8 mouse cellular contexts compared by ENCODE assay signal in genomic region chr2:109890068-109890467, GRCm38 (mm10). TPM values are rescaled to one million over a fixed set of nuclear protein-coding genes. Genes with fewer than 3 reads are reported as not detected.
A peak's percentile ranks its signal among the peaks of the same experiment; 100 is the strongest.
DNase-seq lines count a peak whose midpoint lies in the region; ATAC-seq lines count a peak whose summit lies in the region.

No protein-coding gene starts in this region.

- no peak for ATAC-seq in cerebellum, adult (ENCODE audit: insufficient number of reproducible peaks, low FRiP score, low TSS enrichment)
- ATAC-seq in embryonic facial prominence, embryonic 14.5 days (ENCODE audit: low read depth) = no peak
- no peak for ATAC-seq in limb, embryonic 15.5 days (ENCODE audit: insufficient number of reproducible peaks, low FRiP score, low TSS enrichment, low read depth)
- ATAC-seq in stomach, embryonic 15.5 days (ENCODE audit: insufficient read depth, low FRiP score, low read depth) = no peak

- H3K27me3 ChIP-seq in embryonic facial prominence, embryonic 14.5 days (replicated peaks; ENCODE audit: control insufficient read depth, insufficient read depth, low read length) = no peaks in the 10 kb centered on the region
- no peaks in the 10 kb centered on the region for H3K27me3 ChIP-seq in limb, embryonic 15.5 days
- no peaks in the 10 kb centered on the region for H3K27me3 ChIP-seq in stomach, embryonic 15.5 days (replicated peaks)

- DNase-seq in cerebellum, postnatal 14 days = peak; percentile 13 to 32
- DNase-seq in 3T3-L1 (ENCODE audit: low read depth, low spot score) = peak; percentile 59
- DNase-seq in embryonic facial prominence, embryonic 14.5 days (ENCODE audit: low spot score) = no peak
- no peak for DNase-seq in urinary bladder, postnatal 10 days (ENCODE audit: low spot score)
- DNase-seq in thymus, adult 18-20 months = no peak

- H3K9ac ChIP-seq in embryonic facial prominence, embryonic 14.5 days (ENCODE audit: low read depth, low read length) = peak overlapping the region; percentile 98
- H3K9ac ChIP-seq in limb, embryonic 15.5 days = peak overlapping the region; percentile 94; the same call in 1 of the 2 replicates
- no peak overlapping the region for H3K9ac ChIP-seq in stomach, embryonic 15.5 days

- peaks cover 13% of the 10 kb centered on the region for H3K4me1 ChIP-seq in embryonic facial prominence, embryonic 14.5 days (ENCODE audit: control insufficient read depth, insufficient read depth, low read length)
- peaks cover 10% of the 10 kb centered on the region for H3K4me1 ChIP-seq in limb, embryonic 15.5 days
- H3K4me1 ChIP-seq in stomach, embryonic 15.5 days = peaks cover 8% of the 10 kb centered on the region

- H3K9me3 ChIP-seq in embryonic facial prominence, embryonic 14.5 days (ENCODE audit: control insufficient read depth, low read length) = peaks cover 6% of the 10 kb centered on the region; the same call in 1 of the 2 replicates
- H3K9me3 ChIP-seq in limb, embryonic 15.5 days = no peaks in the 10 kb centered on the region
- H3K9me3 ChIP-seq in stomach, embryonic 15.5 days = no peaks in the 10 kb centered on the region

- H3K4me3 ChIP-seq in embryonic facial prominence, embryonic 14.5 days (ENCODE audit: low read depth, low read length) = peak overlapping the region; percentile 98
- peak overlapping the region; percentile 78 for H3K4me3 ChIP-seq in limb, embryonic 15.5 days
- H3K4me3 ChIP-seq in stomach, embryonic 15.5 days (replicated peaks) = peak overlapping the region; percentile 99

- WGBS in embryonic facial prominence, embryonic 14.5 days = 36% methylated on average over 4 of the region's 4 CpGs
- 30% methylated on average over 4 of the region's 4 CpGs for WGBS in limb, embryonic 15.5 days
- 38% methylated on average over 4 of the region's 4 CpGs for WGBS in stomach, embryonic 15.5 days

- peak overlapping the region; percentile 93 for H3K27ac ChIP-seq in embryonic facial prominence, embryonic 14.5 days (replicated peaks; ENCODE audit: low read depth, low read length)
- peak overlapping the region; percentile 94; the same call in 1 of the 2 replicates for H3K27ac ChIP-seq in limb, embryonic 15.5 days
- H3K27ac ChIP-seq in stomach, embryonic 15.5 days = 0 out of 2 replicates have a peak overlapping the region, but pooled peaks have one; percentile 86

- H3K4me2 ChIP-seq in embryonic facial prominence, embryonic 14.5 days (ENCODE audit: low read depth, low read length) = peak overlapping the region; percentile 85
- H3K4me2 ChIP-seq in limb, embryonic 15.5 days = peak overlapping the region; percentile 43
- H3K4me2 ChIP-seq in stomach, embryonic 15.5 days = peak overlapping the region; percentile 42

- peaks cover 10% of the 10 kb centered on the region for H3K36me3 ChIP-seq in embryonic facial prominence, embryonic 14.5 days (ENCODE audit: control insufficient read depth, insufficient read depth, low read length)
- H3K36me3 ChIP-seq in limb, embryonic 15.5 days = peaks cover 9% of the 10 kb centered on the region
- H3K36me3 ChIP-seq in stomach, embryonic 15.5 days = peaks cover 5% of the 10 kb centered on the region; the same call in 1 of the 2 replicates

RNA-seq across cellular contexts. Expression of gene Lin7c, which starts 0.6 kb away (rescaled TPM):
- polyA plus RNA-seq in embryonic facial prominence, embryonic 14.5 days (2014; fragmentation: Nextera tagmentation; extraction: Ambion mirVana) = 61.9 and 62.6 TPM in 2 replicates
- 51.4 and 55.2 TPM in 2 replicates for polyA plus RNA-seq in limb, embryonic 15.5 days (2015; fragmentation: Nextera tagmentation; extraction: Ambion mirVana)
- polyA plus RNA-seq in stomach, embryonic 15.5 days (2015; fragmentation: Nextera tagmentation; extraction: Ambion mirVana) = 61.9 and 68.6 TPM in 2 replicates

RNA-seq across cellular contexts. Expression of gene Lgr4, which starts 27.4 kb away (rescaled TPM):
- polyA plus RNA-seq in embryonic facial prominence, embryonic 14.5 days (2014; fragmentation: Nextera tagmentation; extraction: Ambion mirVana) = 24.6 and 25.0 TPM in 2 replicates
- 12.5 and 15.1 TPM in 2 replicates for polyA plus RNA-seq in limb, embryonic 15.5 days (2015; fragmentation: Nextera tagmentation; extraction: Ambion mirVana)
- polyA plus RNA-seq in stomach, embryonic 15.5 days (2015; fragmentation: Nextera tagmentation; extraction: Ambion mirVana) = 24.4 and 26.0 TPM in 2 replicates

Comparison
In these comparisons a context has a peak if more than half of its experiments do, and no peak if none do; other contexts are left out.
1. DNase-seq: peak in cerebellum, postnatal 14 days (2 of 2) and 3T3-L1 (single experiment); none in embryonic facial prominence, embryonic 14.5 days (single experiment), urinary bladder, postnatal 10 days (single experiment) and thymus, adult 18-20 months (0 of 2).
2. Peak in every context shown above with its lines, with median percentiles within 50 percentile points of each other: H3K27ac ChIP-seq, H3K4me2 ChIP-seq and H3K4me3 ChIP-seq.